10 mouse cellular contexts compared by ENCODE assay signal in genomic region chr2:19528797-19529196, GRCm38 (mm10). TPM values are rescaled to one million over a fixed set of nuclear protein-coding genes. Genes with fewer than 3 reads are reported as not detected.
DNase-seq lines count a peak whose midpoint lies in the region; ATAC-seq and TF ChIP-seq lines count a peak whose summit lies in the region.
"Had no signal": no experiment of that assay in that cellular context is flagged by ENCODE, and none has a peak within 500 bp of the region (broad histone marks: within the 10 kb centered on the region; RNA-seq: fewer than 3 reads in every experiment).

No protein-coding gene starts in this region.

- DNase-seq in left cerebral cortex, adult 2 months (ENCODE audit: extremely low spot score in 1 of 2, low spot score in 2 of 2), result peak; percentile 51 to 54
- no peak for DNase-seq in left cerebral cortex, adult 8-10 months (ENCODE audit: low spot score in 2 of 2)
- no peak for DNase-seq in G1E (ENCODE audit: low spot score)
- DNase-seq in c-Kit-positive CD71-positive TER-119-positive erythroid progenitor cells, embryonic 14.5 days (ENCODE audit: low spot score), result peak; percentile 42
- DNase-seq in gastrocnemius, postnatal 25 days, result peak; percentile 10
- peak; percentile 58 for DNase-seq in layer of hippocampus, adult 9-10 months (ENCODE audit: low spot score)
- DNase-seq in retina, postnatal 7 days (ENCODE audit: low read depth, low spot score), result peak; percentile 43
- DNase-seq in ovary, adult 18-20 months (ENCODE audit: low spot score), result no peak

- no peaks in the 10 kb centered on the region for H3K4me1 ChIP-seq in G1E (ENCODE audit: insufficient read depth, low read depth, low read length)
- H3K4me1 ChIP-seq: heart, embryonic 13.5 days had no signal

- ATAC-seq in G1E (ENCODE audit: extremely low read depth, insufficient number of reproducible peaks, low FRiP score, poor library complexity, severe bottlenecking), result no peak

- intact Hi-C loops in left cerebral cortex, adult 2 months (cut with DNase I), result loop anchor here (2.0 to 10.0 kb wide), 3 partner anchors 130 to 1246 kb away; no protein-coding TSS in a partner anchor

- no peaks in the 10 kb centered on the region for H3K36me3 ChIP-seq in G1E (replicated peaks)
- H3K36me3 ChIP-seq: heart, embryonic 13.5 days had no signal

- H3K27me3 ChIP-seq in G1E (ENCODE audit: insufficient read depth, low read length), result peaks cover 9% of the 10 kb centered on the region; the same call in 1 of the 2 replicates

- no peak overlapping the region for H3K4me3 ChIP-seq in left cerebral cortex, adult 2 months
- no peak overlapping the region for H3K4me3 ChIP-seq in G1E (ENCODE audit: low read depth, low read length)
- H3K4me3 ChIP-seq: heart, embryonic 13.5 days; myocyte had no signal

- peak; percentile 82 for TF ChIP-seq CTCF in left cerebral cortex, adult 2 months (IDR thresholded peaks at IDR 0.05)
- peak; percentile 37 for TF ChIP-seq CTCF in G1E (IDR thresholded peaks at IDR 0.05; ENCODE audit: low read depth, low read length)

- H3K9me3 ChIP-seq in G1E (replicated peaks), result no peaks in the 10 kb centered on the region
- H3K9me3 ChIP-seq: heart, embryonic 13.5 days had no signal

- no peak overlapping the region for H3K27ac ChIP-seq in left cerebral cortex, adult 2 months
- H3K27ac ChIP-seq: heart, embryonic 13.5 days had no signal

RNA-seq across cellular contexts. Expression of gene 4921504E06Rik, which starts 24.9 kb away (rescaled TPM):
- total RNA-seq in left cerebral cortex, adult 2 months (2021), result not detected
- not detected for total RNA-seq in left cerebral cortex, adult 8-10 months (2022)
- not detected in 2 replicates for total RNA-seq in G1E (2014; fragmentation: Nextera tagmentation)
- 0.06 TPM in 1 of 2 replicates, not detected in the other for total RNA-seq in G1E (2017)
- not detected in 2 replicates for polyA plus RNA-seq in G1E (2012)
- total RNA-seq in gastrocnemius, postnatal 25 days (2021), result not detected
- polyA plus RNA-seq: heart, embryonic 13.5 days; myocyte had no signal

Comparison
In these comparisons a context has a peak if more than half of its experiments do, and no peak if none do; other contexts are left out.
1. DNase-seq: peak in left cerebral cortex, adult 2 months (2 of 2), c-Kit-positive CD71-positive TER-119-positive erythroid progenitor cells, embryonic 14.5 days (single experiment), gastrocnemius, postnatal 25 days (single experiment), layer of hippocampus, adult 9-10 months (single experiment) and retina, postnatal 7 days (single experiment); none in left cerebral cortex, adult 8-10 months (0 of 2), G1E (single experiment) and ovary, adult 18-20 months (single experiment).